Mouse (Mus musculus) ES-Bruce4 (cell line): ENCODE measurements around the gene Apbb2. TPM values are rescaled to one million over a fixed set of nuclear protein-coding genes. Genes with fewer than 3 reads are reported as not detected.

ENCODE experiments used
- H3K27ac ChIP-seq: 2 replicates; pipeline ENCODE4 v1.5.1; 2012; ENCODE audit warnings: low read length, inconsistent platforms; ENCODE audit not compliant: insufficient read depth
- H3K27me3 ChIP-seq: 2 replicates; pipeline ENCODE4 v1.6.1; 2012; ENCODE audit warnings: mild to moderate bottlenecking, low read length, inconsistent platforms; ENCODE audit not compliant: control insufficient read depth, poor library complexity, insufficient read depth, severe bottlenecking
- H3K36me3 ChIP-seq: 2 replicates; pipeline ENCODE4 v1.6.1; 2012; ENCODE audit warnings: inconsistent platforms, mild to moderate bottlenecking, low read length, moderate library complexity; ENCODE audit not compliant: control insufficient read depth, poor library complexity, insufficient read depth, severe bottlenecking
- H3K4me1 ChIP-seq: one replicate; pipeline ENCODE4 v1.8.1; 2011; ENCODE audit warnings: low read length; ENCODE audit not compliant: control insufficient read depth, insufficient read depth
- H3K4me3 ChIP-seq: 2 replicates; pipeline ENCODE4 v1.5.1; 2011; ENCODE audit warnings: low read depth, mild to moderate bottlenecking, low read length
- H3K9ac ChIP-seq: 2 replicates; pipeline ENCODE4 v1.6.1; 2012; ENCODE audit warnings: low read depth, mild to moderate bottlenecking, inconsistent platforms; ENCODE audit not compliant: poor library complexity, severe bottlenecking
- H3K9me3 ChIP-seq: replicated peaks from 2 replicates; pipeline ENCODE4 v1.6.1; 2012; ENCODE audit warnings: mild to moderate bottlenecking, low read length, inconsistent platforms; ENCODE audit not compliant: control insufficient read depth, poor library complexity, insufficient read depth, severe bottlenecking
- CTCF ChIP-seq: IDR thresholded peaks from one replicate; pipeline ENCODE4 v1.8.1; 2011; ENCODE audit warnings: low read depth, low read length
- EP300 ChIP-seq: IDR thresholded peaks from 2 replicates; pipeline ENCODE4 v1.6.1; 2011; ENCODE audit warnings: low read depth, low read length; ENCODE audit not compliant: insufficient read depth
- POLR2A ChIP-seq: IDR thresholded peaks from one replicate; pipeline ENCODE4 v1.8.1; 2011; ENCODE audit warnings: low read length; ENCODE audit not compliant: insufficient read depth
- polyA plus RNA-seq: library from polyadenylated mRNA; stranded (reverse); fragments of >200 nt; gene quantifications from 2 replicates; pipeline ENCODE4 v1.2.4, GENCODE M21; 2011; ENCODE audit warnings: low read depth; ENCODE audit not compliant: missing spikeins, insufficient read depth, insufficient read length

The Apbb2 gene
- polyA plus RNA-seq, 1 experiment = 39.0 TPM

DNA sequence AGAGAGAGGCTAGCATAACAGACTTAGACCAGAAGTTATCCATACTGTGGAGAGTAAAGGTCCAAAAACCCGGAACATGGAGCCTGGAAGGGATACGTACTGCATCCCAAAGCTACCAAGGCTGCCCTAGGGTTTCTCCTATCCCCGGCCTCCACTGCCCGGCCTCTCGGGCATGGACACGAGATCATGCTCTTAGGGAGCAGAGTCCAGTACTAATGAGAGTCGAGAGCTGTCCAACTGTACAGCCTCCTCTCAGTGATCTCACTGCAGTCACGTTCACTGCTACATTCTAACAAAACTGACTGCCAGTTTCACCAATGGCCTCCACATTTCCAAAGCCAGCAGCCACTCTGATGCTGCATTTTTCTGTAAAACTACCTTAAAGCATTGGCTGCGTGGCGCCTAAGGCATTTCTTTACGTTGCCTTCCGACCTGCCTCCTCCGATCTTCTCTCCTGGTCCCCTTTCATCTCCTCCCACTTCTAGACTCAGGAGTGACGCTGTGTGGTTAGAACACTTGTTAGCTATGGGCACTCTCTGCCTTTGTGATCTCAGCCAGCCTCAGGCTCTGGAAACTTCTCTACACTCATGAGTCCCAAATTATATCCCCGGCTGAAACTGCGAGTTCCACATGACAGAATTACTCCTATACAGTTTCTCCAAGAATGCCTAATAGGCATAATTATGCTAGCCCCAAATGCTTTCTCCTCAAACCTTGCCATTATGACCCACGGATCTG, 36.1 kb downstream of the Apbb2 start:
- H3K9me3 ChIP-seq = no peaks in the 10 kb centered on the region
- no peak for TF ChIP-seq EP300
- no peak for TF ChIP-seq POLR2A
- no peak for TF ChIP-seq CTCF
- H3K36me3 ChIP-seq = no peaks in the 10 kb centered on the region
- peaks cover 2% of the 10 kb centered on the region for H3K4me1 ChIP-seq
- H3K4me3 ChIP-seq = no peak overlapping the region
- no peaks in the 10 kb centered on the region; the same call in 1 of the 2 replicates for H3K27me3 ChIP-seq
- H3K9ac ChIP-seq = no peak overlapping the region
- no peak overlapping the region for H3K27ac ChIP-seq

DNA sequence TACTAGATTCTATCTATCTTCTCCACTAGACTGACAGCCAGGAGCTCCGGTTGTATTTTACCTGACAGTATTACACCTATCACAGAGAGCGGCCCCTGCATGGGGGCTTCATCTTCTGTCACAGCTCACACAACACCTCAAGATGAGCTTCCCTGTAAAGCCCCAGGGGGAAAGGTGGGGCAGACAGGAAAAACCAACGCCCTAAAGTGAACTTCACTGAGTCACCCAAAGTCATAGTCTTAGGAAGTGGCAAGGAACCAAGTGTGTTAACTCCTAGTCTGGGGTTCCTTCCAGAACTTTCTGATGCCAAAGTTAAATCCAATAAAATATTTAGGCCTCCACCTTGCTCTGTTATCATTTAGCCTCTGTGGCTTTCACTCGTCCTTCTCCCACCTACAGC, 39.5 kb downstream of the Apbb2 start:
- TF ChIP-seq POLR2A = no peak
- no peak for TF ChIP-seq CTCF
- no peak for TF ChIP-seq EP300
- H3K9ac ChIP-seq = no peak overlapping the region
- no peak overlapping the region for H3K4me3 ChIP-seq
- no peaks in the 10 kb centered on the region for H3K9me3 ChIP-seq
- no peak overlapping the region for H3K27ac ChIP-seq
- no peaks in the 10 kb centered on the region for H3K27me3 ChIP-seq
- peaks cover 2% of the 10 kb centered on the region for H3K4me1 ChIP-seq
- no peaks in the 10 kb centered on the region for H3K36me3 ChIP-seq

DNA sequence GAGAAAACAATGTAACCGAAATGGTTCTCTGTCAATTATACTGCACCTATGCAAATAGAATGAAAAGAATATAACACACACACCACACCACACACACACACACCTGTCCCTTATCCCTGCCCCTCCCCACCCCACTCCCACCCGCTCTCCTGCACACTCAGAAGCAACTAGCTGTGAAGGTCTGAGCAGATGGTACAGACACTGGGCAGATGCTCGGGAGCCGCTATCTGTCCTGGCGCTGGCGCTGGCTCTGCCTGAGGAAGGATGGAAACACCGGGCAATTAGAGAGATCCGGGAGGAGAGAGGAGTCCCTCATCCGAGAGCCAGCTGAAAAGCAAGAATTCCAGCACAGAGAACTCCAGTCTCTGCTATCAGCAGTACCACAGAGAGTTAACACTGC, 42.3 kb downstream of the Apbb2 start:
- Histone ChIP-seq H3K9me3 (no peaks in the 10 kb centered on the region), H3K4me3 (no peak overlapping the region)
- TF ChIP-seq EP300 = no peak
- TF ChIP-seq POLR2A = no peak
- no peak for TF ChIP-seq CTCF

DNA sequence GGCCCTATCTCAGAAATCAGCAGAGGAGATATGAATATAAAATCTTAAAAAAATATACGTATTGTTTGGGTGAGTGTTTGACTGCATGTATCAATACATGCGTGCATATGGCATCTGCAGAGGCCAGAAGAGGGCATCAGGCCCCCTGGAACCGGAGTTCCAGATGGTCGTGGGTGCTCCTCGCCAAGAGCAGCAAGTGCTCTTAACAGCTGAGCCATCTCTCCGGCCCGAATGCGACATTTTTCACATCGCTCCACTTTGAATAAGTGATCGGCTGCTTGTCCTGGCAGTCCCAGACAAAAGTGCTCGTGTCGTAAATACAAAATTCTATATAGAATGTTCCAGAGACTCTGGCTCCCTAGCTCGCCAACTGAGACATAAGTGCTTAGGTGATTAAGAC, 43.4 kb downstream of the Apbb2 start:
- TF ChIP-seq POLR2A (no peak), EP300 (no peak), CTCF (no peak)
- H3K4me1 ChIP-seq = peaks cover 8% of the 10 kb centered on the region
- no peaks in the 10 kb centered on the region for H3K36me3 ChIP-seq
- no peak overlapping the region for H3K9ac ChIP-seq
- no peak overlapping the region for H3K27ac ChIP-seq
- no peaks in the 10 kb centered on the region for H3K9me3 ChIP-seq
- no peaks in the 10 kb centered on the region for H3K27me3 ChIP-seq
- no peak overlapping the region for H3K4me3 ChIP-seq

More for the DNA sequence above, 42.3 kb downstream of the Apbb2 start:
- Histone ChIP-seq H3K27me3 (no peaks in the 10 kb centered on the region), H3K27ac (no peak overlapping the region), H3K4me1 (peaks cover 8% of the 10 kb centered on the region), H3K9ac (no peak overlapping the region), H3K36me3 (no peaks in the 10 kb centered on the region)

DNA sequence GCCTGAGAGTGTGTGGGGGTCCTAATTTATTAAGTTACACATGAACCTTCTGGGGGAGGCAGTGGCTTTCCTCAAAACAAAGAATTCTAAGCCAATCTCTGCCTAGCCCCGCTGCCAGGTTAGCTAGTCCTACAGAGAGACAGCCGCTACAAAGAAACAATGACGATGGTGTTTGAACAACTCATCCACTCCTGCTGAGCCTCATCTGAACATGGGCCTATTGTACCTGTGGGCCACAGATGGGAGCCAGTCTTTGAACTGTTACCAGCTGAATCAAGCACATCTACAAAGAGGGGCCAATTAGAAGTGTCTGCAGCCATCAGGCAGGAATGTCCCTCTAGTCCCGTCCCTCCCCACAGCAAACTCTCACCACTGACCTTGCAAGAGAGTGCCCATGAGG, 45.3 kb downstream of the Apbb2 start:
- Histone ChIP-seq H3K27ac (no peak overlapping the region), H3K4me1 (peaks cover 6% of the 10 kb centered on the region), H3K9ac (no peak overlapping the region), H3K27me3 (no peaks in the 10 kb centered on the region), H3K4me3 (no peak overlapping the region), H3K36me3 (no peaks in the 10 kb centered on the region), H3K9me3 (no peaks in the 10 kb centered on the region)
- TF ChIP-seq CTCF (no peak), EP300 (no peak), POLR2A (no peak)

DNA sequence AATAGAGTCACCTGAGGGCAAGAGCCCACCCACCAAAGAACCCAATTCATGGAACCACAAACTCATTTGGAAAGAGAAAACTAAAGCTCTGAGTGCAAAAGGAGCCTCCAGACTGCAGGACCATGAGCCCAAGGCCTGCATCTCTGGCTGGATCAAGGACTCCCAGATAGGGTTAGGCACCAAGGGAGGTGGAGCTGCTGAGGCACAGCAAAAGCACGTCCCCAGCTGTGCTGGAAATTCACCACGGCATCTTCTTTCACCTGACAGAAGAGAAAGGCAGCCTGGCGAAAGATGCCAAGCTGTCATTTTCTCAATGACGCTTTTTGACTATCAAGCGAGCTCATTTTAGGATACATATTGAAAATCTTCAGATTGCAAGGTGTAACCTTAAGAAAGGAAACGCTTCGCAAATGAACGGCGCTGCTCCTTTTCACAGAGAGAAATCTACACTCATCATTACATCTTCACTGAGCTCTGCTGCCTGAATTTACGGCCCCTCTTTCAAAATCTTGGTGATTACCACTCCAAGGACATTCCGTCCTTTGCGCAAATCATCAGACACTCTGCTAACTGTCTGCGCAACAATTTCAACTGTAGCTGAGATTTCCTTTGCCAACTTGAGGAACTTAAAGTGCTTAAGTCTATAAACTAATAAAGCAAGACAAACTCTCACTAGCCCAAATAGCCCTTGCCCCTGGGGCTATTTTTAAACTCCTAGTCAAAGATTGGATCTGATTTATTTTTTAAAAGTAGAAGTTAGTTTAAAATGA, 46.3 kb downstream of the Apbb2 start:
- no peaks in the 10 kb centered on the region for H3K36me3 ChIP-seq
- no peak for TF ChIP-seq CTCF
- H3K27ac ChIP-seq = no peak overlapping the region
- H3K27me3 ChIP-seq = no peaks in the 10 kb centered on the region
- peaks cover 6% of the 10 kb centered on the region for H3K4me1 ChIP-seq
- H3K9me3 ChIP-seq = no peaks in the 10 kb centered on the region
- no peak overlapping the region for H3K9ac ChIP-seq
- H3K4me3 ChIP-seq = no peak overlapping the region
